Mouse (Mus musculus): ENCODE results near the gene Sarm1. TPM values are rescaled to one million over a fixed set of nuclear protein-coding genes. Genes with fewer than 3 reads are reported as not detected.
A peak's percentile ranks its signal among the peaks of the same experiment; 100 is the strongest.

Sarm1 gene
- polyA plus RNA-seq, 1 experiment from 2014 or later: 21.8 TPM

DNA sequence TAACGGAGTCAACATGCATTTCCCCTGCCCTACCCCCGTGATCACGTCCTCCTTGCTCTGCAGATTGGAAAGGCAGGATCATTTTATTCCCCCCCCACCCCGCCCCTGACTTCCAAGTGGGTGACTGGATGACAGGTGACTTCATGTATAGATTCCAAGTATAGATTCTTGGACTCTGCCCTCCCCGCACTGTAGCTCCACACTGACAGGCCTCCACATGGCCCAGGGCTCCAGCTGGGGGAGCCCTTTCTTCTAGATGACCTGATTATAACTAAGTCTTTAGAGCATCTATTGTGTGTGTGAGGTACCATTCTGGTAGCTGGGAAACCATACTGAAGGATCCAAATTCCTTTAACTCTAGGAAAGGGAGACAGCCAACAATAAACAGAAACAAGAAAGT is 34.9 kb downstream of the Sarm1 start:
- Histone ChIP-seq H3K9me3 (ENCODE audit: control insufficient read depth, low read length) (no peaks in the 10 kb centered on the region), H3K4me1 (ENCODE audit: control insufficient read depth, insufficient read depth, low read length) (peaks cover 9% of the 10 kb centered on the region; the same call in 1 of the 2 replicates), H3K36me3 (ENCODE audit: control insufficient read depth, insufficient read depth, low read length) (no peaks in the 10 kb centered on the region), H3K4me3 (ENCODE audit: low read depth, low read length) (no peak overlapping the region), H3K27me3 (ENCODE audit: control insufficient read depth, insufficient read depth, low read length) (no peaks in the 10 kb centered on the region), H3K27ac (ENCODE audit: low read depth, low read length) (no peak overlapping the region), H3K9ac (ENCODE audit: low read length) (no peak overlapping the region), H3K4me2 (ENCODE audit: low read depth) (no peak overlapping the region)
- DNase-seq (ENCODE audit: low spot score): no peak
- no peak for ATAC-seq (ENCODE audit: insufficient read depth, low FRiP score, low TSS enrichment)
- 86% methylated on average over 5 of the region's 5 CpGs for WGBS

DNA sequence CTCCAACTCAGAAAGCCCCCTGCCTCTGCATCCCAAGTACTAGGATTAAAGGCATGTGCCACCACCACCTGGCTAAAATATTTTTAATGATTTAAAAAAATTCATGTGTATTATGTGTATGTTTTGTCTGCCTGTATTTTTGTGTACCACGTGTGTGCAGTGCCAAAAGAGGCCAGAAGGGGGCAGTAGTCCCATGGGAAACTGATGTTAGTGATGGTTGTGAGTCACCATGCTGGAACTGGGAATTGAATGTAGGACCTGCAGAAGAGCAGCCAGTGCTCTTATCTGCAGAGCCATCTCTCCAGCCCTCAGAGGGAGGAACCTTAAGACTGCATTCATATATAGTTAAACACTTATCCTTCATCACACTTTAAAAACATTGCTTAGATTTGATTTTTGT is 35.7 kb downstream of the Sarm1 start:
- Histone ChIP-seq H3K4me2 (ENCODE audit: low read depth) (no peak overlapping the region), H3K9ac (ENCODE audit: low read length) (no peak overlapping the region), H3K9me3 (ENCODE audit: control insufficient read depth, low read length) (no peaks in the 10 kb centered on the region), H3K27me3 (ENCODE audit: control insufficient read depth, insufficient read depth, low read length) (no peaks in the 10 kb centered on the region), H3K4me1 (ENCODE audit: control insufficient read depth, insufficient read depth, low read length) (peaks cover 9% of the 10 kb centered on the region; the same call in 1 of the 2 replicates), H3K4me3 (ENCODE audit: low read depth, low read length) (no peak overlapping the region), H3K36me3 (ENCODE audit: control insufficient read depth, insufficient read depth, low read length) (no peaks in the 10 kb centered on the region), H3K27ac (ENCODE audit: low read depth, low read length) (no peak overlapping the region)
- ATAC-seq (ENCODE audit: insufficient read depth, low FRiP score, low TSS enrichment): no peak
- 80% methylated on average over 1 of the region's 1 CpGs for WGBS
- DNase-seq (ENCODE audit: low spot score): no peak

DNA sequence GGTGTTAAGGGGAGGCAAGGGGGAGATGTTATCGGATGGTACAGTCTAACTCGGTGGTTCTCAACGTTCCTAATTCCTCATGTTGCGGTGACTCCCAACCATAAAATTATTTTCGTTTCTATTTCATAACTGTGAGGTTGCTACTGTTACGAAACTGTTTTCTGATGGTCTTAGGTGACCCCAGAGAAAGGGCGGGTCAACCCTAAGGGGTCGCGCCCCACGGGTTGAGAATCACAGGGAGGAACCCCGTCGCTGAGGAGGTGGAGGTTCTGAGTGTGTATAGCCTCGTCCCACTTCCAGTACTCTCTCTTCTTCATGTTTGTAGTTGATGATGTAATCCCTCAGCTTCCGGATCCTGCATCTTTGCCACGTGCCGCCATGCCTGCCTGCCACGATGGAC is 38.8 kb downstream of the Sarm1 start:
- WGBS: 85% methylated on average over 17 of the region's 17 CpGs
- Histone ChIP-seq H3K4me1 (ENCODE audit: control insufficient read depth, insufficient read depth, low read length) (no peaks in the 10 kb centered on the region), H3K9me3 (ENCODE audit: control insufficient read depth, low read length) (no peaks in the 10 kb centered on the region), H3K9ac (ENCODE audit: low read length) (no peak overlapping the region), H3K27ac (ENCODE audit: low read depth, low read length) (no peak overlapping the region), H3K4me2 (ENCODE audit: low read depth) (no peak overlapping the region), H3K27me3 (ENCODE audit: control insufficient read depth, insufficient read depth, low read length) (no peaks in the 10 kb centered on the region), H3K4me3 (ENCODE audit: low read depth, low read length) (no peak overlapping the region), H3K36me3 (ENCODE audit: control insufficient read depth, insufficient read depth, low read length) (no peaks in the 10 kb centered on the region)
- ATAC-seq (ENCODE audit: insufficient read depth, low FRiP score, low TSS enrichment) (no peak), DNase-seq (ENCODE audit: low spot score) (no peak)

DNA sequence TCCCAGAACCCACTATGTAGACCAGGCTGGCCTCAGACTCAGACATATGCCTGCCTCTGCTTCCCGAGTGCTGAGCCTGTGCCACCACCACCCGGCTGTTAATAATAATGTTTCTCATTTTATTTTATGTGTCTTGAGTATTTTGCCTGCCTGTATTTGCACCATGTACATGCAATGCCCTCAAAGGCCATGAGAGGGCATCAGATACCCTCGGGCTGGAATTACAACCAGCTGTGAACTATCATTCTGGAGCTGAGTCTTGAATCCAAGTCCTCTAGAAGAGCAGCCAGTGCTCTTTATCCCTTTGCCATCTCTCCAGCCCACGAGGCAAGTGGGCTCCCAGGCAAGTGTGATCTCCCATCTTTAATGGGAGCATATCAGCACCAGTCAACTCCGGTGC is 42.2 kb downstream of the Sarm1 start:
- peak; percentile 46 for DNase-seq (ENCODE audit: low spot score)
- H3K36me3 ChIP-seq (ENCODE audit: control insufficient read depth, insufficient read depth, low read length): no peaks in the 10 kb centered on the region
- H3K4me1 ChIP-seq (ENCODE audit: control insufficient read depth, insufficient read depth, low read length): no peaks in the 10 kb centered on the region
- H3K9ac ChIP-seq (ENCODE audit: low read length): no peak overlapping the region
- no peak overlapping the region for H3K4me3 ChIP-seq (ENCODE audit: low read depth, low read length)
- no peaks in the 10 kb centered on the region for H3K9me3 ChIP-seq (ENCODE audit: control insufficient read depth, low read length)
- no peak for ATAC-seq (ENCODE audit: insufficient read depth, low FRiP score, low TSS enrichment)
- H3K27ac ChIP-seq (ENCODE audit: low read depth, low read length): no peak overlapping the region
- H3K4me2 ChIP-seq (ENCODE audit: low read depth): no peak overlapping the region
- no peaks in the 10 kb centered on the region for H3K27me3 ChIP-seq (ENCODE audit: control insufficient read depth, insufficient read depth, low read length)
- WGBS: 50% methylated on average over 5 of the region's 5 CpGs

DNA sequence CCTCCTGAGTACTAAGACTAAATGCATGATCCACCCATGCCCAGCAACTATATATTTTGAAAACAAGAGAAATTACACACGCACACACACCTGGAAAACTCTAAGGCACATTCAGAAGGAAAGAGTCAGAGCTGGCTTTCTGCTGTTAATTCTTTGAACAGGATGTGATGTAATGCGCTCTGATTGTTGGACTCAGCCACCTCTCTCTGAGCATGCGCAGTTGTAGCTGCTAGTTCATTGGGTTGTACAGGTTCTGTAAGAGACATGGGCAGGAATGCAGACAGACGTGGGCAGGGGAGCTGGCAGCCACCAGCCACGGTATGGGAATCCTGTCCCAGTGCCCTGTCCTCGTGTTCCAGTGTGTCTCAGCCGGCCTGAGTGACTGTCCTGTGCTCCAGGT is 43.3 kb downstream of the Sarm1 start:
- Histone ChIP-seq H3K9me3 (ENCODE audit: control insufficient read depth, low read length) (no peaks in the 10 kb centered on the region), H3K27ac (ENCODE audit: low read depth, low read length) (no peak overlapping the region), H3K27me3 (ENCODE audit: control insufficient read depth, insufficient read depth, low read length) (no peaks in the 10 kb centered on the region), H3K4me1 (ENCODE audit: control insufficient read depth, insufficient read depth, low read length) (no peaks in the 10 kb centered on the region), H3K9ac (ENCODE audit: low read length) (no peak overlapping the region), H3K4me2 (ENCODE audit: low read depth) (no peak overlapping the region), H3K4me3 (ENCODE audit: low read depth, low read length) (no peak overlapping the region), H3K36me3 (ENCODE audit: control insufficient read depth, insufficient read depth, low read length) (no peaks in the 10 kb centered on the region)
- no peak for ATAC-seq (ENCODE audit: insufficient read depth, low FRiP score, low TSS enrichment)
- 69% methylated on average over 7 of the region's 7 CpGs for WGBS
- DNase-seq (ENCODE audit: low spot score): no peak

DNA sequence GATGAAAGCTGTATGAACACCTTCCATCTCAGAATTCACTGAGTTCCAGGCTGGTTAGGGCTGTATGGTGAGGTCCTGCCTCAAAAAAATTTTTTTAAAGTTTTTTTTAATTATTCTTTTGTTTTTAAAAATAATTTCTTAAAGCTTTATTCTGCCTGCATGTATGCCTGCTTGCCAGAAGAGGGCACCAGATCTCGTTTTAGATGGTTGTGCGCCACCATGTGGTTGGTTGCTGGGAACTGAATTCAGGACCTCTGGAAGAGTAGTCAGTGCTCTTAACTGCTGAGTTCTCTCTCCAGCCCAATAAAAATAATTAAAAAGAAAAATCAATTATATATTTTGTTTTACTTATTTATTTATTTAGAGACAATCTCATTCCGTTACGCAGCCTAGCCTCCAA is 43.9 kb downstream of the Sarm1 start:
- H3K9ac ChIP-seq (ENCODE audit: low read length): no peak overlapping the region
- DNase-seq (ENCODE audit: low spot score) (peak; percentile 70), ATAC-seq (ENCODE audit: insufficient read depth, low FRiP score, low TSS enrichment) (no peak)
- H3K27ac ChIP-seq (ENCODE audit: low read depth, low read length): no peak overlapping the region
- WGBS: 14% methylated on average over 4 of the region's 4 CpGs
- no peaks in the 10 kb centered on the region for H3K27me3 ChIP-seq (ENCODE audit: control insufficient read depth, insufficient read depth, low read length)
- no peaks in the 10 kb centered on the region for H3K9me3 ChIP-seq (ENCODE audit: control insufficient read depth, low read length)
- H3K36me3 ChIP-seq (ENCODE audit: control insufficient read depth, insufficient read depth, low read length): no peaks in the 10 kb centered on the region
- H3K4me1 ChIP-seq (ENCODE audit: control insufficient read depth, insufficient read depth, low read length): no peaks in the 10 kb centered on the region
- H3K4me2 ChIP-seq (ENCODE audit: low read depth): no peak overlapping the region
- H3K4me3 ChIP-seq (ENCODE audit: low read depth, low read length): no peak overlapping the region

DNA sequence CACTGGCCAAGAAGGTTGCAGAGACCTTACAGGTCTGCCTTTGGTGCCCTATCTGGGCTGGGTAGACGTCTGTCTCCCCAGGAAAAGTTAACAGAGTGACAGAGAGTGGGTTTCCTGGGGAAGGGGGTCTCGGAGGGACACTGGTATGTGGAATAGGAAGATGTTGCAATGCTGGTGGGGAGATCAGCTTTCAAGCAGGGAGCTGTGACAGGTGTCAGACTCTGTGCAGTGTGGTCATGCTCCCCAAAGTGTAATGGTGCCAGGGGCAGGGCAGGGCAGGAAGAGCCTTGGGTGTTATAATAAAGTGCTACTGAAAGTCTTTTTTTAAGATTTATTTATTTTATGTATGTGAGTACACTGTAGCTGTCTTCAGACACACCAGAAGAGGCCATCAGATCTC is 47.2 kb downstream of the Sarm1 start:
- WGBS: 53% methylated on average over 2 of the region's 2 CpGs
- H3K9me3 ChIP-seq (ENCODE audit: control insufficient read depth, low read length): no peaks in the 10 kb centered on the region

DNA sequence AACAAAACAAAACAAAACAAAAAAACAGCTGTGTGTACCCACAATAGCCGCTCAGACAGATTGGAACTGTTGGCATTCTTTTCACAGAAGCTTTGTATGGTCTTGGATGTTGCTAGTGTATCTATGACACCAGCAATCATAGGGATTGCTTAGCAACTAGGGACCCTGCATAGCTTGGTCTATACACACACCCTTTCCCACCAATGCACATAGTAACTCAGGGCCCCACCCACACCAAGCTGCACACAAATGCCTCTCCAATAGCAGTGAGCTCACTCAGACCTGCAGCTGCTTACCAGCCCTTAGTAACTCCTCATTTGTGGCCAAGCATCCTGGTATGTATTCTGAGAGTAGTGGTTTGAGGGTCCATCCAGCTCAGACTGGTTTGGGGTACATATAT is 49.3 kb downstream of the Sarm1 start:
- WGBS: 95% methylated on average over 1 of the region's 1 CpGs
- no peak overlapping the region for H3K9ac ChIP-seq (ENCODE audit: low read length)
- DNase-seq (ENCODE audit: low spot score) (no peak), ATAC-seq (ENCODE audit: insufficient read depth, low FRiP score, low TSS enrichment) (no peak)
- H3K27me3 ChIP-seq (ENCODE audit: control insufficient read depth, insufficient read depth, low read length): no peaks in the 10 kb centered on the region
- H3K9me3 ChIP-seq (ENCODE audit: control insufficient read depth, low read length): no peaks in the 10 kb centered on the region
- no peaks in the 10 kb centered on the region for H3K36me3 ChIP-seq (ENCODE audit: control insufficient read depth, insufficient read depth, low read length)
- no peak overlapping the region for H3K27ac ChIP-seq (ENCODE audit: low read depth, low read length)
- H3K4me2 ChIP-seq (ENCODE audit: low read depth): no peak overlapping the region
- H3K4me1 ChIP-seq (ENCODE audit: control insufficient read depth, insufficient read depth, low read length): no peaks in the 10 kb centered on the region
- H3K4me3 ChIP-seq (ENCODE audit: low read depth, low read length): no peak overlapping the region

More for the DNA sequence above, 47.2 kb downstream of the Sarm1 start:
- no peaks in the 10 kb centered on the region for H3K36me3 ChIP-seq (ENCODE audit: control insufficient read depth, insufficient read depth, low read length)
- no peak overlapping the region for H3K4me2 ChIP-seq (ENCODE audit: low read depth)
- no peaks in the 10 kb centered on the region for H3K27me3 ChIP-seq (ENCODE audit: control insufficient read depth, insufficient read depth, low read length)
- no peak for ATAC-seq (ENCODE audit: insufficient read depth, low FRiP score, low TSS enrichment)
- no peak overlapping the region for H3K9ac ChIP-seq (ENCODE audit: low read length)
- H3K4me1 ChIP-seq (ENCODE audit: control insufficient read depth, insufficient read depth, low read length): no peaks in the 10 kb centered on the region
- H3K4me3 ChIP-seq (ENCODE audit: low read depth, low read length): no peak overlapping the region
- H3K27ac ChIP-seq (ENCODE audit: low read depth, low read length): no peak overlapping the region
- DNase-seq (ENCODE audit: low spot score): no peak

DNA sequence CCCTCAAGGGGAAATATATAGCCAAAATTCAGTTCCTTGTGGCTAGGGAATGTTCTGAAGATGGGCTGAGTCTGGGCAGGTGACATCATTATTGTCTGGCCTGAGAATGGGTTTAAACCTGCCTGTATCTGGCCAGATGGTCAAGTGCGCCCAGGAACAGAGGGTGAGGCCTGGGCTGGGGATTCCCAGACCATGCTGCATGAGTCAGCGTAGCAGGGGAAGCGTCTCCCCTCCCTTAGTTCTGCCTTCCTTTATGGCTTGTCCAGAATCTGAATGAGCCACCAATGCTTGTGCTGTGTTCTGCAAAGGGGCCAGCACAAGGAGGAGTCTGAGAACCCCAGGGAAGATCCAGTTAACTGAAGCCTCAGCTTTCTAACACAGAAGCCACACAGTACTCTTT is 50.4 kb downstream of the Sarm1 start:
- Histone ChIP-seq H3K27ac (ENCODE audit: low read depth, low read length) (no peak overlapping the region), H3K9ac (ENCODE audit: low read length) (no peak overlapping the region), H3K36me3 (ENCODE audit: control insufficient read depth, insufficient read depth, low read length) (no peaks in the 10 kb centered on the region), H3K27me3 (ENCODE audit: control insufficient read depth, insufficient read depth, low read length) (no peaks in the 10 kb centered on the region), H3K4me2 (ENCODE audit: low read depth) (no peak overlapping the region), H3K9me3 (ENCODE audit: control insufficient read depth, low read length) (no peaks in the 10 kb centered on the region), H3K4me3 (ENCODE audit: low read depth, low read length) (no peak overlapping the region), H3K4me1 (ENCODE audit: control insufficient read depth, insufficient read depth, low read length) (no peaks in the 10 kb centered on the region)
- no peak for ATAC-seq (ENCODE audit: insufficient read depth, low FRiP score, low TSS enrichment)
- 60% methylated on average over 3 of the region's 3 CpGs for WGBS
- no peak for DNase-seq (ENCODE audit: low spot score)
